Mouse (Mus musculus) intestine, postnatal 0 days (tissue): ENCODE data around the gene Dvl2. TPM values are rescaled to one million over a fixed set of nuclear protein-coding genes. Genes with fewer than 3 reads are reported as not detected.

Source experiments
- ATAC-seq: fragments of 200-750 bp; cut with Nextera tagmentation; 2 replicates; pipeline ENCODE4 v1.8.0; 2017; ENCODE audit warnings: mild to moderate bottlenecking, moderate TSS enrichment, moderate library complexity
- H3K27ac ChIP-seq: fragments of 300-500 bp; sonication (generic); 2 replicates; pipeline ENCODE4 v1.5.1; 2014; ENCODE audit warnings: mild to moderate bottlenecking, low read depth, low read length, moderate library complexity
- H3K27me3 ChIP-seq: fragments of 300-500 bp; sonication (generic); replicated peaks from 2 replicates; pipeline ENCODE4 v1.6.1; 2014; ENCODE audit warnings: low read length, mixed read lengths; ENCODE audit not compliant: control insufficient read depth, insufficient read depth
- H3K36me3 ChIP-seq: fragments of 300-500 bp; sonication (generic); 2 replicates; pipeline ENCODE4 v1.6.1; 2014; ENCODE audit warnings: mild to moderate bottlenecking, moderate library complexity; ENCODE audit not compliant: control insufficient read depth, insufficient read depth
- H3K4me1 ChIP-seq: fragments of 300-500 bp; sonication (generic); replicated peaks from 2 replicates; pipeline ENCODE4 v1.6.1; 2014; ENCODE audit warnings: antibody characterized with exemption, low read length, mixed read lengths; ENCODE audit not compliant: control insufficient read depth, insufficient read depth
- H3K4me2 ChIP-seq: fragments of 300-500 bp; sonication (generic); replicated peaks from 2 replicates; pipeline ENCODE4 v1.6.1; 2014; ENCODE audit warnings: low read depth, mild to moderate bottlenecking, moderate library complexity
- H3K4me3 ChIP-seq: fragments of 300-500 bp; sonication (generic); 2 replicates; pipeline ENCODE4 v1.5.1; 2014; ENCODE audit warnings: low read depth, low read length
- H3K9ac ChIP-seq: fragments of 300-500 bp; sonication (generic); 2 replicates; pipeline ENCODE4 v1.6.1; 2014; ENCODE audit warnings: mild to moderate bottlenecking, low read depth, low read length
- H3K9me3 ChIP-seq: fragments of 300-500 bp; sonication (generic); 2 replicates; pipeline ENCODE4 v1.6.1; 2016; ENCODE audit warnings: mixed run types; ENCODE audit not compliant: control insufficient read depth
- CTCF ChIP-seq: sonication (generic); IDR thresholded peaks from 2 replicates; pipeline ENCODE4 v1.5.1; 2016; ENCODE audit warnings: low read depth, mild to moderate bottlenecking, control low read depth, antibody characterized with exemption, moderate library complexity
- WGBS: fragments of 180-500 bp; shearing (Covaris S2); extraction: QIAGEN DNeasy Blood & Tissue Kit; methylation state at CpG from one replicate; pipeline ENCODE4 v1.1.7; 2014; 5-methylcytosine and 5-hydroxymethylcytosine counted together
- microRNA counts: library from miRNA; unstranded; fragments of <30 nt; microRNA quantifications from one replicate; lab custom pipeline; 2016
- microRNA-seq: library from miRNA; unstranded; fragments of <30 nt; microRNA quantifications from one replicate; pipeline ENCODE4, GENCODE M21; 2016
- polyA plus RNA-seq: library from polyadenylated mRNA; unstranded; fragments of >200 nt; fragmentation: Nextera tagmentation; extraction: Ambion mirVana; gene quantifications from 2 replicates; pipeline ENCODE4 v1.2.1, GENCODE M21; 2015

Gene Dvl2
- polyA plus RNA-seq, 1 experiment from 2014 or later, result 9.1 TPM

GRCm38 (mm10) chr11:70059930-70060329, 59.5 kb downstream of the Dvl2 start:
- Histone ChIP-seq H3K36me3 (no peaks in the 10 kb centered on the region), H3K27ac (no peak overlapping the region), H3K4me2 (no peak overlapping the region), H3K9ac (no peak overlapping the region), H3K27me3 (no peaks in the 10 kb centered on the region), H3K9me3 (no peaks in the 10 kb centered on the region), H3K4me3 (no peak overlapping the region), H3K4me1 (no peaks in the 10 kb centered on the region)
- TF ChIP-seq CTCF, result no peak
- WGBS, result 18% methylated on average over 6 of the region's 6 CpGs
- ATAC-seq, result no peak

MicroRNAs encoded within 50 kb of the gene (microRNA counts, 519-probe panel; counts per million panel counts)
- microRNA mmu-miR-324-3p (lab: Ali Mortazavi, UCI) (not detected), microRNA mmu-miR-324-5p (lab: Ali Mortazavi, UCI) (3,794 counts per million, percentile 52 among the panel's probes with 10 or more counts)

Small RNA genes within 50 kb of the gene (microRNA-seq; reads per million reads assigned to microRNA genes)
- gene Gm44349, result not detected
- 1,973 reads per million, percentile 82 among the genes with 10 or more reads in this experiment for gene Mir324

Other genes with a start within 250 kb of the Dvl2 start
- gene Polr2a, start 242.0 kb upstream of the Dvl2 start, polyA plus RNA-seq, result 13.3 and 14.0 TPM in 2 replicates
- gene Slc35g3, start 238.6 kb upstream of the Dvl2 start, polyA plus RNA-seq, result 0.09 and 0.12 TPM in 2 replicates
- gene Zbtb4, start 234.7 kb upstream of the Dvl2 start, polyA plus RNA-seq, result 2.1 and 2.4 TPM in 2 replicates
- 2.4 and 2.8 TPM in 2 replicates for gene Chrnb1, start 204.7 kb upstream of the Dvl2 start, polyA plus RNA-seq
- gene Fgf11, start 198.7 kb upstream of the Dvl2 start, polyA plus RNA-seq, result 0.18 and 0.38 TPM in 2 replicates
- gene Tmem102, start 195.0 kb upstream of the Dvl2 start, polyA plus RNA-seq, result 58.0 and 59.4 TPM in 2 replicates
- gene Gm39566, start 185.3 kb upstream of the Dvl2 start, polyA plus RNA-seq, result not detected in 2 replicates
- gene Spem2, start 182.1 kb upstream of the Dvl2 start, polyA plus RNA-seq, result 0.07 TPM in 1 of 2 replicates, not detected in the other
- gene Spem1, start 178.4 kb upstream of the Dvl2 start, polyA plus RNA-seq, result not detected in 2 replicates
- 1.8 and 2.2 TPM in 2 replicates for gene Nlgn2, start 162.8 kb upstream of the Dvl2 start, polyA plus RNA-seq
- 584 and 590 TPM in 2 replicates for gene Tmem256, start 162.1 kb upstream of the Dvl2 start, polyA plus RNA-seq
- gene Plscr3, start 154.2 kb upstream of the Dvl2 start, polyA plus RNA-seq, result 42.0 and 44.8 TPM in 2 replicates
- gene Tnk1, start 141.9 kb upstream of the Dvl2 start, polyA plus RNA-seq, result 11.7 and 12.8 TPM in 2 replicates
- not detected in 2 replicates for gene Tmem95, start 122.6 kb upstream of the Dvl2 start, polyA plus RNA-seq
- gene Kctd11, start 119.2 kb upstream of the Dvl2 start, polyA plus RNA-seq, result 4.0 and 4.1 TPM in 2 replicates
- 1.1 TPM in 2 replicates for gene Acap1, start 105.1 kb upstream of the Dvl2 start, polyA plus RNA-seq
- 3.5 and 3.8 TPM in 2 replicates for gene 2810408A11Rik, start 99.6 kb upstream of the Dvl2 start, polyA plus RNA-seq
- 9.7 and 10.3 TPM in 2 replicates for gene Neurl4, start 99.5 kb upstream of the Dvl2 start, polyA plus RNA-seq
- 40.4 and 42.3 TPM in 2 replicates for gene Gps2, start 86.7 kb upstream of the Dvl2 start, polyA plus RNA-seq
- 716 and 774 TPM in 2 replicates for gene Eif5a, start 78.6 kb upstream of the Dvl2 start, polyA plus RNA-seq
- gene Ybx2, start 64.8 kb upstream of the Dvl2 start, polyA plus RNA-seq, result 0.42 and 0.43 TPM in 2 replicates
- gene Slc2a4, start 52.4 kb upstream of the Dvl2 start, polyA plus RNA-seq, result 18.3 and 18.7 TPM in 2 replicates
- gene Cldn7, start 35.8 kb upstream of the Dvl2 start, polyA plus RNA-seq, result 1,243 and 1,341 TPM in 2 replicates
- gene Ctdnep1, start 19.4 kb upstream of the Dvl2 start, polyA plus RNA-seq, result 23.2 and 24.1 TPM in 2 replicates
- 56.8 and 57.7 TPM in 2 replicates for gene Elp5, start 18.1 kb upstream of the Dvl2 start, polyA plus RNA-seq
- 1,065 and 1,136 TPM in 2 replicates for gene Gabarap, start 9.5 kb upstream of the Dvl2 start, polyA plus RNA-seq
- 32.6 and 37.7 TPM in 2 replicates for gene Phf23, start 4.8 kb upstream of the Dvl2 start, polyA plus RNA-seq
- gene Acadvl, start 14.8 kb downstream of the Dvl2 start, polyA plus RNA-seq, result 203 and 215 TPM in 2 replicates
- gene Dlg4, start 16.3 kb downstream of the Dvl2 start, polyA plus RNA-seq, result 1.4 and 1.8 TPM in 2 replicates
- gene Asgr1, start 53.5 kb downstream of the Dvl2 start, polyA plus RNA-seq, result not detected in 2 replicates
- gene Asgr2, start 92.0 kb downstream of the Dvl2 start, polyA plus RNA-seq, result 0.10 and 0.18 TPM in 2 replicates
- gene Mgl2, start 129.7 kb downstream of the Dvl2 start, polyA plus RNA-seq, result 0.50 and 0.81 TPM in 2 replicates
- 0.78 and 1.1 TPM in 2 replicates for gene Clec10a, start 155.6 kb downstream of the Dvl2 start, polyA plus RNA-seq
- gene Slc16a11, start 212.2 kb downstream of the Dvl2 start, polyA plus RNA-seq, result 3.6 and 4.5 TPM in 2 replicates
- 9.9 and 11.4 TPM in 2 replicates for gene Slc16a13, start 220.5 kb downstream of the Dvl2 start, polyA plus RNA-seq
- gene Bcl6b, start 229.2 kb downstream of the Dvl2 start, polyA plus RNA-seq, result 3.6 and 4.4 TPM in 2 replicates
- gene 0610010K14Rik, start 237.3 kb downstream of the Dvl2 start, polyA plus RNA-seq, result 70.3 and 72.7 TPM in 2 replicates
- gene Gm21988, start 239.2 kb downstream of the Dvl2 start, polyA plus RNA-seq, result 11.2 and 11.3 TPM in 2 replicates
- gene Rnasek, start 239.2 kb downstream of the Dvl2 start, polyA plus RNA-seq, result 628 and 645 TPM in 2 replicates